Mouse (Mus musculus) embryonic fibroblast, embryonic 13.5 days (primary cell): ENCODE data around the gene Blnk.

ENCODE experiments used
- CTCF ChIP-seq: IDR thresholded peaks from 2 replicates; pipeline ENCODE4 v1.5.1; 2011; ENCODE audit warnings: mild to moderate bottlenecking, control low read depth, low read length, moderate library complexity, borderline replicate concordance; ENCODE audit not compliant: insufficient read depth
- POLR2A ChIP-seq: IDR thresholded peaks from 2 replicates; pipeline ENCODE4 v1.6.1; 2011; ENCODE audit warnings: low read depth, mild to moderate bottlenecking, control low read depth, low read length, moderate library complexity

DNA sequence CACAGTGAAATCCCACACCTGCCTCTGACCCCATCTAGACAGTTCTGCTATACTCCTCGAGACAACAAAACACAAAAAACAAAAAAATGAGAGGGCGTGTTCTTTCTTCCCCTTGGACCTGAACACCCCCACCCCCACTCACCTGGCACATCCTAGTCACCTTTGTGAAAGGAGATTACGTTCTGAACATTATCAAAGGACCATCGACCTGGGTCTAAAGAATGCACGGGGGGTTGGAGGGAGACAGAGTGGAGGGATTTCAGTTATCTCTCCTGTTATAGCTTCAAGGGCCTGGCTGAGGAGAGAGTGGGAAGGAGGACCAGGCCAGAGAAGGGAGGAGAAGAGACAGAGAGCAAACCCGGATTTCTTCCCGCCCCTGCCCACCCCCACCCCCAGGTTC lies 576 bp upstream of the Blnk start:
- no peak for TF ChIP-seq POLR2A
- no peak for TF ChIP-seq CTCF
